Mouse (Mus musculus) left cerebral cortex, postnatal 36 days (tissue): ENCODE measurements around the gene Apoc2. TPM values are rescaled to one million over a fixed set of nuclear protein-coding genes. Genes with fewer than 3 reads are reported as not detected.
"Not testable (repeated sequence)": the region's sequence is repeated elsewhere in the genome, so short reads cannot be mapped to it uniquely, and the experiment has no call there.

Experiments
- DNase-seq, 2 experiments: peaks; one replicate each; pipeline ENCODE4 v3.0.0; 2021 to 2022; ENCODE audit warnings: low spot score in 2 of 2, mixed read lengths in 1 of 2
- intact Hi-C: fragments of 180-260 bp; cut with DNase I; formaldehyde crosslinking; loops from one replicate; pipeline ENCODE4 v1.15.1; 2025
- total RNA-seq, 2 experiments: library from RNA; stranded (reverse); gene quantifications; 2 replicates each; pipeline ENCODE4 v1.2.3; 2021

Gene Apoc2
- total RNA-seq, 2 experiments from 2014 or later = not detected

GRCm38 (mm10) chr7:19700299-19701068 is 22.7 kb upstream of the Apoc2 start:
- intact Hi-C loops = loop anchor here (1.0 kb wide), 1 partner anchor 31 kb away; no protein-coding TSS in a partner anchor
- DNase-seq = no peak

- no peak for DNase-seq
- intact Hi-C loops = no loop called here
Observed at GRCm38 (mm10) chr7:19699827-19700148, 22.0 kb upstream of the Apoc2 start.

- peak; percentile 50 to 55 for DNase-seq
- intact Hi-C loops = no loop called here
Observed at GRCm38 (mm10) chr7:19698907-19699826, 21.4 kb upstream of the Apoc2 start, which contains the start of gene Apoe. Apoe (minus strand) TSS chr7:19699188.

GRCm38 (mm10) chr7:19697949-19698906 is 20.5 kb upstream of the Apoc2 start:
- intact Hi-C loops = no loop called here
- DNase-seq = no peak

- no peak for DNase-seq
- intact Hi-C loops = no loop called here
Observed at GRCm38 (mm10) chr7:19696336-19696873, 18.7 kb upstream of the Apoc2 start.

- intact Hi-C loops = no loop called here
- DNase-seq = no peak
Observed at GRCm38 (mm10) chr7:19695881-19696280, 18.1 kb upstream of the Apoc2 start.

GRCm38 (mm10) chr7:19695213-19695594 is 17.5 kb upstream of the Apoc2 start:
- intact Hi-C loops = no loop called here
- no peak for DNase-seq

- intact Hi-C loops = no loop called here
- no peak for DNase-seq
Observed at GRCm38 (mm10) chr7:19694336-19695212, 16.8 kb upstream of the Apoc2 start.

- DNase-seq = no peak
- intact Hi-C loops = no loop called here
Observed at GRCm38 (mm10) chr7:19693421-19693820, 15.7 kb upstream of the Apoc2 start.

- intact Hi-C loops = no loop called here
- no peak for DNase-seq
Observed at GRCm38 (mm10) chr7:19691873-19692865, 14.4 kb upstream of the Apoc2 start, which contains the start of gene Apoc1. Apoc1 (minus strand) TSS chr7:19692660.

- intact Hi-C loops = no loop called here
- DNase-seq = no peak
Observed at GRCm38 (mm10) chr7:19691434-19691833, 13.7 kb upstream of the Apoc2 start.

- intact Hi-C loops = no loop called here
- DNase-seq = no peak
Observed at GRCm38 (mm10) chr7:19690845-19691244, 13.1 kb upstream of the Apoc2 start.

GRCm38 (mm10) chr7:19688611-19689010 is 10.9 kb upstream of the Apoc2 start:
- no peak for DNase-seq
- intact Hi-C loops = no loop called here

- intact Hi-C loops = no loop called here
- DNase-seq = no peak
Observed at GRCm38 (mm10) chr7:19688101-19688500, 10.4 kb upstream of the Apoc2 start.

- intact Hi-C loops, DNase-seq: not testable (repeated sequence)
Observed at GRCm38 (mm10) chr7:19686927-19687583, 9.3 kb upstream of the Apoc2 start.

- intact Hi-C loops = no loop called here
- no peak for DNase-seq
Observed at GRCm38 (mm10) chr7:19686521-19686920, 8.8 kb upstream of the Apoc2 start.

- no peak for DNase-seq
- intact Hi-C loops = no loop called here
Observed at GRCm38 (mm10) chr7:19685374-19685773, 7.6 kb upstream of the Apoc2 start.
